Mouse (Mus musculus): ENCODE measurements around the gene Narfl. TPM values are rescaled to one million over a fixed set of nuclear protein-coding genes. Genes with fewer than 3 reads are reported as not detected.

Narfl gene
- total RNA-seq, 1 experiment from 2014 or later = 32.7 TPM

GRCm38 (mm10) chr17:25760148-25760547 lies 13.4 kb upstream of the Narfl start:
- no peak for ATAC-seq (replicated peaks; ENCODE audit: low read depth, poor library complexity, severe bottlenecking)

DNA sequence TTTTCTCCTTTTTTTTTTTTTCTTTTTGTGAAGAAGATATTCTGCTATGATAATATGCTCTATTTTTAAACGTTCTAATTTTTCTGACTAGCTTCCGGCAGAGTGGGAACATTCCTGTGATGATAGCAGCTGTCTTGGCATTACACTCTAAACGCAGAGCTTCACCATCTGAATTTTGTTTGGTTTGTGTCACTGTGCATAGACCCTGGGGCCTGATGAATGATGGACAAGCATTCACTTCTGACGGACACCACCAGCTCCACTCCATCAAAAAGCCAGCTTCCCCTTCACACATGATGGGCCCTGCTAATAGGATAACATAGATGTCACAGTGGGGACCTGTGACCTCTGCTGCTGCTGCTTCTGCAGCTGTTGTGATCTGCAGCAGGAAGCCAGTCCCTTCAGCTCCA lies 12.0 kb upstream of the Narfl start:
- no peak for ATAC-seq (replicated peaks; ENCODE audit: low read depth, poor library complexity, severe bottlenecking)

- no peak for ATAC-seq (replicated peaks; ENCODE audit: low read depth, poor library complexity, severe bottlenecking)
Observed at GRCm38 (mm10) chr17:25762591-25762990, 11.0 kb upstream of the Narfl start.

DNA sequence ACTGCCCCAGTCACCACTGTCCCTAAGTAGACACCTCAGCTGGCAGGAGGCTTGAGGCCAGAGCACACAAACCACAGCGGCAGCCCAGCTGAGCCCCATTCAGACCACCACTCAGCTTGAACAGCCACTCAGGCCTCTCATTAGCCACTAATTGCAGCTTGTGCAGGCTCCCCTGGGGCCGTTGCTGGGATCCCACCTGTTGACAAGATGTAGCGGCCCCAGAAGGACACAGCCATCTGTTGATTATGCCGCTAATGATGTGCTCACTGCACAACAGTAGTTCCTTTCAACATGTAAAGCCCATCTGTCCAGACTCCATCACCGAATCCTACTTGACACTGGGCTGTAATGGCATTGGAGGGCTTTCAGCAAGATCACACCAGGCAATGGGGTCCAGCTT lies 7.7 kb upstream of the Narfl start:
- no peak for ATAC-seq (replicated peaks; ENCODE audit: low read depth, poor library complexity, severe bottlenecking)

DNA sequence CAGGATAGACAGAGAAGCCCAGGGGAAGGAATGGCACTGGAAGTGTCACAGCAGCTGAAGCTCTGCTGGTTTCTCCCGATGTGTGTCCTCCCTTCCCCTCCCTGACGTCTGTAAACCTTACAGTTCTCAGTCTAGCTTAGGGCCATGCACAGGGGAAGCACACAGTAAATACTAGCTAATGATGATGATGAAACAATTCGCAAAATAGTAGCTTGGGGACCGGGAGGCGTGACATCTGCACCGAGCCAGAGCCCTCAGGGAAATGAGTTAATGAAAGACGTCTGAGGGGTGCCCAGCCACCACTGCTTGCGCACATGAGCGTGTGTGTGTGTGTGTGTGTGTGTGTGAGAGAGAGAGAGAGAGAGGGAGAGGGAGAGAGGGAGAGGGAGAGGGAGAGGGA lies 4.2 kb upstream of the Narfl start:
- ATAC-seq (replicated peaks; ENCODE audit: low read depth, poor library complexity, severe bottlenecking) = no peak

- no peak for ATAC-seq (replicated peaks; ENCODE audit: low read depth, poor library complexity, severe bottlenecking)
Observed at GRCm38 (mm10) chr17:25775318-25776062, 1.9 kb downstream of the Narfl start.

DNA sequence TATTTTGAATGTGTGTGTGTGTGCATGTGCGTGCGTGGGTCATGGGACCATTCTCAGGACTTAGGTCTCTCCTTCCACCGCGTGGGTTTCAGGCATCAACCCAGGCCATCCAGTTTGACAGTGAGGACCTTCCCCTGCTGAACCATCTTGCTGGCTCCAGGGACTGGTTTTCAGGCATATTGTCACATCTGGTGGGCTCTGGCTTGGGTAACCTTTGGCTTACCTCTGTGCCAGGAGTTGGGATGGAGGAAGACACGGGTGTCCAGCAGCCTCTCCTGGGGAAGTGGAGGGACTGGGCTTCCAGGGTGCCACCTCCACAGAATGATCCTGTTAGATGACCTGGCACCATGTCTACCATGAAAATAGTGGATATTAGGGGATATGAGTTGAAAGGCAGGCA lies 4.4 kb downstream of the Narfl start:
- no peak for ATAC-seq (replicated peaks; ENCODE audit: low read depth, poor library complexity, severe bottlenecking)

- ATAC-seq (replicated peaks; ENCODE audit: low read depth, poor library complexity, severe bottlenecking) = no peak
Observed at GRCm38 (mm10) chr17:25781339-25781738, 7.8 kb downstream of the Narfl start.

- ATAC-seq (replicated peaks; ENCODE audit: low read depth, poor library complexity, severe bottlenecking) = no peak
Observed at GRCm38 (mm10) chr17:25783086-25783485, 9.5 kb downstream of the Narfl start.

DNA sequence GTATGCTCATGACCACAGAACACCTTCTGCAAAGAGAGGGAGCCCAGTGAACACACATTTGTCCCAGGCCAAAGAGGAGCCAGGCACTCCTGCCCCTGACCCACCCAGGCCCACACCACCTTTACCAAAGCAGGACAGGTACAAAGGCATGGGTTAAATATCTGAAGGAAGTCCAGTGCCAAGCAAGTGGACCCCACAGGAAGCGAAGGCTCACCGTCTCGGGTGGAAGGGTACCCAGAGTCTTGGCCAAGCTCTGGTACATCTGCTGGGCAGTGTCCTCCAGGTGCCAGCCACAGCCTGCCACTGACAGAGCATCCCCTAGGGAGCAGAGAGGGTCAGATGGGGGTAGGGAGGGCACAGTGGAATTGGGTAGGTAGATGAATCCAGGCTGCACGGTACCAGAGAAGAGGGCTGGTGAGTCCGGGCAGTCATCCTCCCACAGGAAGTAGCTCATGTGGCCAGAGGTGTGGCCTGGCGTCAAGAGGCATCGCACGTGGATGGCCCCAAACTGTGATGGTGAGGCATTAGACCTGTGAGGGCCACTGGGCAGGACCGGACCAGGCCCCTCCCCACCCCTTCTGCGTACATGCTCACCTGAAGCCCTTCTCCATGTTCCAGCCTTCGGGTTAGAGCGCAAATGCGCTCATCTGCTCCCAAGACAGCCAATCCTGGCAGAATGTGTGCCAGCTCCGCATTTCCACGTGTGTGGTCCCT lies 10.4 kb downstream of the Narfl start:
- no peak for ATAC-seq (replicated peaks; ENCODE audit: low read depth, poor library complexity, severe bottlenecking)

- ATAC-seq (replicated peaks; ENCODE audit: low read depth, poor library complexity, severe bottlenecking) = peak; percentile 91
Observed at GRCm38 (mm10) chr17:25785281-25785745, 11.7 kb downstream of the Narfl start, which contains the start of gene Haghl. Gene Haghl, minus strand, starts transcription at chr17:25785673.

GRCm38 (mm10) chr17:25786280-25786679 lies 12.7 kb downstream of the Narfl start, which contains the start of gene Ccdc78:
Gene Ccdc78, plus strand, starts transcription at chr17:25786580.
- ATAC-seq (replicated peaks; ENCODE audit: low read depth, poor library complexity, severe bottlenecking) = no peak

GRCm38 (mm10) chr17:25786781-25787504 lies 13.4 kb downstream of the Narfl start:
- no peak for ATAC-seq (replicated peaks; ENCODE audit: low read depth, poor library complexity, severe bottlenecking)

GRCm38 (mm10) chr17:25791320-25791842 lies 17.8 kb downstream of the Narfl start:
- ATAC-seq (replicated peaks; ENCODE audit: low read depth, poor library complexity, severe bottlenecking) = no peak

GRCm38 (mm10) chr17:25791843-25792527 lies 18.4 kb downstream of the Narfl start:
- peak; percentile 69 for ATAC-seq (replicated peaks; ENCODE audit: low read depth, poor library complexity, severe bottlenecking)

DNA sequence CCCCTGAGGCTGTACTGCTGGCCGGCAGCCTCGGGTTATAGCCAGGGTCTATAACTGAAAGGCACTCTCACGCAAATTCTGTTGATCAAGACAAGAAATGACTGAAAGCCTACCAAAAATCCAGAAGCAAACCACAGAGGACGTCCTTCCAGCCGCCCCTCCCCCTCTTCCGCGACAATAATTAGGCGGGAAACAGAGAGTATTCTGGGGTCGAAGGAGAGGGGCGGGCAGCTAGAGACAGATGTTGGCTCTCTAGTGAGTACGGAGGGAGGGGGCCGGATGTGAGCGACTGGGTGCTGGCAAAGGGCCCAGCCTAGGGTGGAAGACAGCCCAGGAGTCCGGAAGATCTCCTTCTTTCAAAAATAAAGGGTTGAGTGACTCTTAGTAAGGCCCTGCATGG lies 19.0 kb downstream of the Narfl start, which contains the start of gene Fam173a:
TSS of gene Fam173a (minus strand) at position 287 of the 400 bp plus-strand sequence.
- peak; percentile 62 for ATAC-seq (replicated peaks; ENCODE audit: low read depth, poor library complexity, severe bottlenecking)

- no peak for ATAC-seq (replicated peaks; ENCODE audit: low read depth, poor library complexity, severe bottlenecking)
Observed at GRCm38 (mm10) chr17:25794197-25794596, 20.6 kb downstream of the Narfl start.

DNA sequence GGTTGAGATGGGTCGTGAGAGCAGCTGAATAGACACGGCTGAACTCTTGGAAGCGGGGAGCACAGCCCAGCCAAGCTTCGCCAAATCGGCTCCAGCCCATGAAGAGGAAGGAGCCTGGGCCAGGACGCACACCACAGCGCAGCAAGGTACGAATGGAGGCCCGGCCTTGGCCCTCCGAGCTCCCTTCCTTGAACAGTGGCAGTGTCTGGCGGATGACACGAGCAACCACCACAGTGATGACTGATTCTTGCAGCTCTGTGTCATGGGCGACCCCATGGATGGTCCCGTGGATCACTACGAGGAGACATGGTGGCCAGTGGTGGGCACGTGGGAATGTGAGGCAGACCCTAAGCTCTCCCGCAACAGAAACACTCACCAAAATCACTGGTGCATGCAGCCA lies 21.4 kb downstream of the Narfl start:
- ATAC-seq (replicated peaks; ENCODE audit: low read depth, poor library complexity, severe bottlenecking) = no peak

- no peak for ATAC-seq (replicated peaks; ENCODE audit: low read depth, poor library complexity, severe bottlenecking)
Observed at GRCm38 (mm10) chr17:25795609-25796092, 22.1 kb downstream of the Narfl start, which contains the start of gene AC134908.4. Gene AC134908.4, minus strand, starts transcription at chr17:25795659.
